Mouse (Mus musculus) skeletal muscle tissue, postnatal 0 days (tissue): ENCODE data around the gene Capn6. TPM values are rescaled to one million over a fixed set of nuclear protein-coding genes. Genes with fewer than 3 reads are reported as not detected.

ENCODE experiments used
- microRNA-seq, 2 experiments: library from miRNA; unstranded; fragments of <30 nt; microRNA quantifications; one replicate each; pipeline ENCODE4; 2016
- polyA plus RNA-seq: library from polyadenylated mRNA; unstranded; fragments of >200 nt; fragmentation: Nextera tagmentation; extraction: Ambion mirVana; gene quantifications from 2 replicates; pipeline ENCODE4 v1.2.1, GENCODE M21; 2015

The Capn6 gene
- 285 and 302 TPM in 2 replicates for polyA plus RNA-seq

DNA sequence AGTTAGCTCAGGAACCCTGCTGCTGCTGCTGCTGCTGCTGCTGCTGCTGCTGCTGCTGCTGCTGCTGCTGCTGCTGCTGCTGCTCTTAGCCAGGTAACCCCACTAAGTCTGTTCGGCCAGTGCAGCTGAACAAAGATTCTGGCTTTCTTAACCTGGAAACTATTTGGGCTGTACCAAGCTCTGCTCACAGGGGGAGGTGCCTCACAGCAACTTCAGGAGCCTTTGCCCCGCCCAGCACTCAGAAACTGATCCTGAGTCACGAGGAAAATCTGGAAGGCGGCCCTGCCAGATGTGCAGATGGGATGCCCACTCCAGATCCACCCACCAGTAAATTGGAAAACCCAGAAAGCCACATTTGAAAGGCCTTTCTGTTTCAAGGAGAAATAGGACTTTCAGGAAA lies at the start of gene Capn6:
Gene Capn6, minus strand, starts transcription at position 203 of the 400 bp plus-strand sequence.

Small RNA genes lying within 50 kb of the gene (microRNA-seq; reads per million reads assigned to microRNA genes)
- gene Gm47298, result 0 reads per million in 2 experiments

Other genes starting within 250 kb of the Capn6 start
- gene Dcx, start 105.9 kb upstream of the Capn6 start, polyA plus RNA-seq, result 7.1 and 7.5 TPM in 2 replicates